ENCODE assay signal across 8 mouse cellular contexts in the genomic region with DNA sequence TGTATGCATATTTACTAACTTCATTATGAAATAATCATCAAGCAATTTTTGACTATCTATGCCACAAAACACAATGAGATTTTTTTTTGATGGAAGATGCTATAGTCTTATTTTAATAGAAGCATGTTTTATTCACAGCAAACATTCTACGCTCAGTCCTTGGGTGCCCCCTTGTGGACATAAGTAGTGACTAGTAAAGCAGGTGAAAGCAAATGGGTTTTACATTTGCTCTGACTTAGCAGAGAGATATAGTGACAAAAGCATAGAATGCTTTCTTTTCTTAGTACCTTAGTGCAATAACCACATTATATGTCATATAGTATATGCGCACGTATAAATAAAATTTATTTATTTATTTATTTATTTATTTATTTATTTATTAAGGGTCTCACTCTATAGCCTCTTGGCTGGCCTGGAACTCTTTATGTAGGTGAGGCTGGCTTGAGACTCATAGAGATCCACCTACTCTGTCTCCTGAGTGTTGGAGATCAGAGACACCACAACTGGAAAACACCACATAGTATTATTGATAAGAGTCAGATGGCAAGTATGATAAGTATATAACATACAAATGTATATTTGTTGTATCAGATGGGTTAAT.
DNase-seq lines count a peak whose midpoint lies in the region; ATAC-seq and TF ChIP-seq lines count a peak whose summit lies in the region.

No protein-coding gene starts in this region.

- TF ChIP-seq CTCF in gastrocnemius, adult 2 months (IDR thresholded peaks at IDR 0.05) = peak; percentile 89

- 25% methylated on average over 3 of the region's 3 CpGs for WGBS in kidney, embryonic 14.5 days
- WGBS in limb, embryonic 10.5 days = 33% methylated on average over 3 of the region's 3 CpGs
- WGBS in neural tube, embryonic 11.5 days = 26% methylated on average over 3 of the region's 3 CpGs

- H3K4me1 ChIP-seq in kidney, embryonic 14.5 days (ENCODE audit: control insufficient read depth, insufficient read depth, low read length) = no peaks in the 10 kb centered on the region
- no peaks in the 10 kb centered on the region for H3K4me1 ChIP-seq in limb, embryonic 10.5 days
- H3K4me1 ChIP-seq in neural tube, embryonic 11.5 days (ENCODE audit: control insufficient read depth, insufficient read depth, low read length) = no peaks in the 10 kb centered on the region

- peak; percentile 57; the same call in 1 of the 2 replicates for ATAC-seq in kidney, embryonic 14.5 days (ENCODE audit: low FRiP score, low TSS enrichment)
- 0 out of 2 replicates have a peak, but pooled peaks have one; percentile 66 for ATAC-seq in neural tube, embryonic 11.5 days (ENCODE audit: insufficient read depth, low FRiP score, low TSS enrichment)

- H3K9ac ChIP-seq in kidney, embryonic 14.5 days (ENCODE audit: low read depth, low read length) = no peak overlapping the region
- no peak overlapping the region for H3K9ac ChIP-seq in neural tube, embryonic 11.5 days (ENCODE audit: low read length)

- H3K4me2 ChIP-seq in kidney, embryonic 14.5 days (replicated peaks; ENCODE audit: low read depth, low read length) = no peak overlapping the region
- H3K4me2 ChIP-seq in neural tube, embryonic 11.5 days (ENCODE audit: low read depth) = no peak overlapping the region

- peak; percentile 55 for DNase-seq in thymus, postnatal 0 days (ENCODE audit: low spot score)
- no peak for DNase-seq in thymus, postnatal 36 days
- DNase-seq in cerebellum, postnatal 36 days = peak; percentile 40 to 60
- DNase-seq in gastrocnemius, adult 2 months = peak; percentile 65
- DNase-seq in limb, embryonic 10.5 days (ENCODE audit: low spot score) = peak; percentile 66
- peak; percentile 56 for DNase-seq in neural tube, embryonic 11.5 days (ENCODE audit: low spot score)
- DNase-seq in thymus, postnatal 4 days = peak; percentile 64

- no peaks in the 10 kb centered on the region for H3K9me3 ChIP-seq in kidney, embryonic 14.5 days (ENCODE audit: control insufficient read depth, low read length)
- H3K9me3 ChIP-seq in limb, embryonic 10.5 days (replicated peaks) = no peaks in the 10 kb centered on the region
- H3K9me3 ChIP-seq in neural tube, embryonic 11.5 days (ENCODE audit: control insufficient read depth, low read length) = no peaks in the 10 kb centered on the region

- H3K4me3 ChIP-seq in gastrocnemius, adult 2 months = no peak overlapping the region
- H3K4me3 ChIP-seq in kidney, embryonic 14.5 days (ENCODE audit: low read length) = no peak overlapping the region
- no peak overlapping the region for H3K4me3 ChIP-seq in limb, embryonic 10.5 days
- H3K4me3 ChIP-seq in neural tube, embryonic 11.5 days (ENCODE audit: low read depth, low read length) = no peak overlapping the region

- no peaks in the 10 kb centered on the region for H3K36me3 ChIP-seq in kidney, embryonic 14.5 days (ENCODE audit: control insufficient read depth, insufficient read depth, low read length)
- H3K36me3 ChIP-seq in limb, embryonic 10.5 days = no peaks in the 10 kb centered on the region
- H3K36me3 ChIP-seq in neural tube, embryonic 11.5 days (ENCODE audit: control insufficient read depth, insufficient read depth, low read length) = no peaks in the 10 kb centered on the region

- no peaks in the 10 kb centered on the region for H3K27me3 ChIP-seq in kidney, embryonic 14.5 days (ENCODE audit: control insufficient read depth, insufficient read depth, low read length)
- no peaks in the 10 kb centered on the region for H3K27me3 ChIP-seq in limb, embryonic 10.5 days (ENCODE audit: low read depth, poor library complexity, severe bottlenecking)
- H3K27me3 ChIP-seq in neural tube, embryonic 11.5 days (ENCODE audit: control insufficient read depth, insufficient read depth, low read length) = no peaks in the 10 kb centered on the region

- intact Hi-C loops in gastrocnemius, adult 2 months (cut with DNase I) = loop anchor here (2.0 to 10.0 kb wide), 3 partner anchors 141 to 673 kb away; partner anchors contain the start of gene Arhgap42

- H3K27ac ChIP-seq in gastrocnemius, adult 2 months = no peak overlapping the region
- H3K27ac ChIP-seq in kidney, embryonic 14.5 days (ENCODE audit: low read depth, low read length) = no peak overlapping the region
- no peak overlapping the region for H3K27ac ChIP-seq in limb, embryonic 10.5 days
- no peak overlapping the region for H3K27ac ChIP-seq in neural tube, embryonic 11.5 days (ENCODE audit: low read depth, low read length)

Comparison
In these comparisons a context has a peak if more than half of its experiments do, and no peak if none do; other contexts are left out.
1. DNase-seq: peak in thymus, postnatal 0 days (single experiment), cerebellum, postnatal 36 days (2 of 2), gastrocnemius, adult 2 months (single experiment), limb, embryonic 10.5 days (single experiment), neural tube, embryonic 11.5 days (single experiment) and thymus, postnatal 4 days (single experiment); none in thymus, postnatal 36 days (0 of 2).